Mouse (Mus musculus): ENCODE measurements at regions not wholly inside any gene's neighbourhood (a gene's known extent, or its start where the extent isn't known, plus 50 kb on each side); places are given as distances from the start of the nearest gene placed in this dataset.
A peak's percentile ranks its signal among the peaks of the same experiment; 100 is the strongest.

- no peak for DNase-seq
Observed at GRCm38 (mm10) chr14:105950924-105951323, 54.3 kb upstream of the Spry2 start.

DNA sequence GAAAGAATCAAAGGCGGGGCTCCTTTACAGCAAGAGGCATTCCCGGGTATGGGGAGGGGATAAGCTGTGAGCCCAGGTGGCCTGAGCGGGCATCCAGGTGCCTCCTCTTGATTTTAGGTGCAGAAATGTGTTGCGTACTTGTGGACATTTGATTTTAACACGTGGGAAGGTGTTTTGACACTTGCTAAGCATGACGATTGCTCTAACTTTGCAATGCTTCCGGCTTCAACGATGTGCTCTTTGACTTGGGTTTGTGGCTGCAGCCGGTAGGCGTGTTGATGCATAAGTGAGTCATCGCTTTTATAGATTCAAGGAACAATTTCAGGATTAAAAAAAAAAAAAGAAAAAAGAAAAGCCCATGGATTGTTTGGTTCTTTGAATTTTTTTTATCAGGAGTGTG is 58.5 kb upstream of the Spry2 start:
- DNase-seq: no peak

DNA sequence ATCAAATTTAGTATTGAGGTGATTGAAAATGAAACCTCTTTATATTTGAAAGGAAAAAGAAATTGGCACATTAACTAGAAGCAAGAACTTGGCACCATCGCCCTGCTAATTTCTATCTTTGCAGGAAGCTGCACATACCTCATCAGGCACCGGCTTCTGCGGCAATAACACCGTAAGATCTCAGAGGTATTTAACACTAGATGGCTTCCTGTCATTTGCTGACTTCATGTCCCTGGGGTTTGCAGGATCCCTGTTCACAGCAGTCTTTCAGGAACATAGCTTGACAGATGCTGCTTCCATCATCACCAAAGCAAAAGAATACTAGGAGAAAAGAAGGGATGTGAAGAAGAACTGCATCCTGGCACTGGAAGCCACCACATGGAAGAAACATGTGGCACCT is 60.2 kb upstream of the Spry2 start:
- no peak for DNase-seq

- no peak for DNase-seq
Observed at GRCm38 (mm10) chr14:105958005-105958404, 61.4 kb upstream of the Spry2 start.

DNA sequence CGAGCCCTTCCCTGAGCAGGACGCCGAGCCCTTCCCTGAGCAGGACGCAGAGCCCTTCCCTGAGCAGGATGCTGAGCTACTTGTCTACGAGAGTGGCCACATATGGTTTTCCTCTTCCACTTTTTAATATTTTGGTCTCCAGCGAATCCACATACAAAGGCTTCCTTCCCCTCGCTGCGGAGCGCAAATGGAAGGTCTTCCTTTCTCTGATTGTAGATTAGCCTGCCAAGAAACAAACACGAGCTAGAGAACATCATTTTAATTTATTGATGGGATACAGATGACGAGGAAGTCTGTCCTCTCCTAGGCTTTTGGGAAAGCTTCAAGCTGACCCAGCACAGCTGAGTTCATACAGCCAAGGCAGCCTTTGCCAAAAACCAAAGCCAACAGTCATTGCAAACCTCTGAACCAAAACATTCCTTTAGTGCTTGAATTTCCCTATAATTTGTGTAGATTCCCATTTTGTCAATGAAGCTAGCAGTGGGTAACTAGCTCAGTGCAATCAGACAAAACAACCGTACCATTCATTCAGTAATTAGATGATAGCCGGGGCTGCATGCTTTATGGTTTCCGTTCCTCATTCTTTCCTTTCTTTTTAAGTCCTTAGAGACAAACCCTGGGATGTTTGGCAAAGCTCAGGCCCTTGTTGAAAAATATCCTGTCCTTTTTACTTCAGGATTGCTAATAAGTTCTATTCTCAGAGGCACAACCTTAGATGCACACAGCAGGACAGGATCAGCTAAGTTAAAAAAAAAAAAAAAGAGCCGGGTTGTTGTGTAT is 83.1 kb upstream of the Spry2 start:
- DNase-seq: peak; percentile 26

- no peak for DNase-seq
Observed at GRCm38 (mm10) chr14:105980324-105980680, 83.7 kb upstream of the Spry2 start.

DNA sequence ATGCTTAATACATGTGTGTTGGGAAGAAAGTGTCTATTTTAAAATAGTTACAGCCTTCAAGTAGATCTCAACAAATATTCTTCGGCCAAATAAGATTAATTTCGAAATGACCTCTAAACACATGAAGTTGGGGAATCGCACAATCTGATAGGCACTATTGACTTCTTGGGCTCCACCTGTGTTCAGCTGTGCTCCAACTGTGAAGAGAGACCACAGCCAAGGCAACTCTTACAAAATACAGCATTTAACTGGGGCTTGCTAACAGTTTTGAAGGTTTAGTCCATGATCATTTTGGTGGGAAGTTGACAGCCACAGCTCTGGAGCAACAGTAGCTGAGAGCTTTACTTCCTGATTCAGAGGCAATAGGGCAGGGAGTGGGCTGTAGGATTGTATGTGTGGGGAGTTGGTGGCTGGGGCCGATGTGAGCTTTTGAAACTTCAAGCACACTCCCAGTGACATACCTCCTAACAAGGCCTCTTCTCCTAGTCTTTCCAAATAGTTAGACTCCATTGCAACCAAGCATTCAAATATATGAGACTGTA is 90.8 kb upstream of the Spry2 start:
- no peak for DNase-seq

GRCm38 (mm10) chr14:105988738-105989137 is 92.1 kb upstream of the Spry2 start:
- DNase-seq: no peak

DNA sequence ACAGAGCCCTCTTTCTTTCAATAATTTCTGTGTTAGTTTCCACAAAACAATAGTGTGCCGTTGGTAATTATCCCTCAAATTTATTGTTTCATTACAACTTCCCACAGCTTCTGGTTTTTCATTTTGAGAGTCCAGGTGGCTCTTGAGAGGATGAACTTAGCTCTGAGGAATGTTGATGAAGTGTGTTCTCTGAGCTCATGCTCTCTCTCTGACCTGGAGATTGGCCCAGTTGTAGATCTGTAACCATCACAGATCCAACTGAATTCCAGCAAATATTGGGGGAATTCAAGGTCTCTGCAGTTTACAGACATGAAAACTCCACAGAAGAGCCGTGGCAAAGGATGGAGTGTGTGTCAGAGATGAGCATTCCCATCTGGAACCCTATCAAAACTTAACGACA is 96.5 kb upstream of the Spry2 start:
- peak; percentile 13 for DNase-seq

GRCm38 (mm10) chr14:105999801-106000200 is 103.2 kb upstream of the Spry2 start:
- DNase-seq: no peak

- no peak for DNase-seq
Observed at GRCm38 (mm10) chr14:106007769-106008168, 98.2 kb upstream of the Trim52 start.

DNA sequence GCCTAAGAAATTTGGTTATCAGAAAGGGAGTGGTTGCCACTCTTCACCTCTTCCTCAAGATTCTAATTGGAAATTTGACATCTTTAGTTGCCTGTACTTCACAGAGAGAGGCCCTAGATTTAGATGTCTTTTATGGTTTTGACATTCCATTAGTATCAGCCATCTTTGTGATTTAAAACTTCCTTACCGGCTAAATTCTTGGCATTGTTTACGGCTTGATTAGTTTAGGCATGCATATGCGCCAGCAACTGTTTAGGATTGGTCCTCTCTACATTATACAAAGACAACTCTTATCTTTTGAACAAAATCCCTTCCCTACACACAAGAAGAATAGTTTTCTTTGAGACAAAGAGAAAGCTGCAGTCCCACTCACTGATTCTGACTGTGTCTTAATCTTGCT is 97.0 kb upstream of the Trim52 start:
- DNase-seq: no peak

GRCm38 (mm10) chr14:106010961-106011360 is 95.0 kb upstream of the Trim52 start:
- peak; percentile 13 for DNase-seq

DNA sequence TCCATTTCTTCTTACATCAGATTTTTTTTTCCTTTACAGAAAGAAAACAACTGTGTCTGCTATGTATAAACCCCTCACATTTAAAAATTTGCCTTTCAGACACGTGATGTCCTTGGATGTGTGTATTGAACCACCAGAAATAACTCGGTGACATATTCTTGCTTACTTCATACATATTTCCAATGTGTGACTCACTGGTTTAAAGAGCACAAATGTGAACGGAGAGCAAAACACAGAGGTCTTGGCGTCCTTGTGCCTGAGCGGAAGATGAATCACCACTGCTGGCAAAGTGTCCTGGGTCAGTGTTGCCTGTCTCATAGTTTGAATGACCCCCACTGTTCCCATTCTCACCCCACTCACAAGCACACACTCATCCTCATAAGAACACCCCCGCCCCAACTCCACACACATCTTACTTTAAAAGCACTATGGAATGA is 94.0 kb upstream of the Trim52 start:
- peak; percentile 49 for DNase-seq

DNA sequence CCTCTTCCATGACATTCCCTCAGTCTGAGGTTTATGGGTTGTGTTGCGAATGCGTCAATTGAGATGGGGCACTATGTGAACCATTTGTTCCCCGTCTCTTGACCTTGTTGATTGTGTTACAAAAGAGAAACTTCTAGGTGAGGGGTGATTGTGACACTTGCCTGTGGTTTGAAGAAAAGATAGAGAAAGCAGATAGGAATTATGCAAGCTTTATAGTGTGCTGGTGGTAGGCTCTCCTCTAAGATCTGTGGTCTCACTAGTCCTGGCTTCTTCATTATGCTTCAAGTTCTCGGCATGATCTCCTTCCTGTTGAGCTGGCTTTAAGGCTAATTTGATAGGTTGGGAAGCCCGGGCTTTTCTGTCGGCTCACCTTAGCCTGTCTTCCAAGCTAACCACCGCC is 83.2 kb upstream of the Trim52 start:
- DNase-seq: no peak

- DNase-seq: no peak
Observed at GRCm38 (mm10) chr14:106026815-106027214, 79.2 kb upstream of the Trim52 start.

DNA sequence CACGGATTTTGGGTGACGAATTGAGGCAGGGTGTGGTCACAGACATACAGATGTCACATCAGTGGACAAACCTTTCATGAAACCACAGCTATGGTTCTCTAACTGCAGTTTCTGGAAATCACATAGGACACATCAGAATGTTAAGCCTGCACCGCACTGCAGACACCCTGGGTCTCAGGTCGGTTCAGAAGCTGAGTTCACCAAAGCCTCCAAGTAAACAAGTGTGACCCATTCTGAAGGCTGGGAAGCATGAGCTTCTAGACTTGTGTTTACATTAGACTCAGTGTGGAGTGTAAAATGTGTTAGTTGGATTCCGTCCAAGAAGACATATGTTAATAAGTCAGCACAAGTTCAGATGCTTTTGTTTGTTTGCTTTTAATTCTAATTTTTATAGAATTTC is 78.3 kb upstream of the Trim52 start:
- no peak for DNase-seq

GRCm38 (mm10) chr14:106031094-106031493 is 74.9 kb upstream of the Trim52 start:
- no peak for DNase-seq

- DNase-seq: no peak
Observed at GRCm38 (mm10) chr14:106033793-106034192, 72.2 kb upstream of the Trim52 start.

DNA sequence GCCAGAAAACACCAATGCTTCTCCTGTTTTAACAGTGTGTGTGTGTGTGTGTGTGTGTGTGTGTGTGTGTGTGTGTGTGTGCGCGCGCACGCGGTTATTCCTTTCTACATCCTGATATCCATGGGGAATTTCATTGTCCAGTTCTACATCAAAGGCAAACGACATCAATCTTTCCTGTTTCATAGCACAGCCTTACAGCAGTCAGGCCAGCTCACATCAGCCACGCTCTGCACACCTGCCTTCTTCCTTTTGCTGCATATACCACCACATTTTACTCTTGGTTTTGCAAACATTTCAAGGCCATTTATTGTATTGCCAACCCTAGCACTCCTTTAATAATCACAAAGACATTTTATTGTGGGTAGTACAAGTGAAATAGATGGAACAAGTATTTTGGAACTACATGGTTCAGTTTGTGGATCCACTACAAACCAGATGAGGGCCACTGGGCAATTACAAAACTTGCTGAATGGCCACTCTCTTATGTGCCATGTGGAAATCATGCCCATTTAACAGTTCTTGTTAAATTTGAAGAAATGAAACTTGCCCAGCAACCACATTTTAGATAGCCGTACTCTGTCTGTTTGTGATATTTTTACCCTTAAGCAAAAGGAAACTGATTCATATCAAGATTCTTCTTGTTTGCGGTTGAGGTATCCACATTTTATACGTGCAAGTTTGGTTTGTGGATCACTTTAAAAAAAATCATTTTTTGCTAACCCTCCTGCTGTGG is 70.9 kb upstream of the Trim52 start:
- DNase-seq: no peak

DNA sequence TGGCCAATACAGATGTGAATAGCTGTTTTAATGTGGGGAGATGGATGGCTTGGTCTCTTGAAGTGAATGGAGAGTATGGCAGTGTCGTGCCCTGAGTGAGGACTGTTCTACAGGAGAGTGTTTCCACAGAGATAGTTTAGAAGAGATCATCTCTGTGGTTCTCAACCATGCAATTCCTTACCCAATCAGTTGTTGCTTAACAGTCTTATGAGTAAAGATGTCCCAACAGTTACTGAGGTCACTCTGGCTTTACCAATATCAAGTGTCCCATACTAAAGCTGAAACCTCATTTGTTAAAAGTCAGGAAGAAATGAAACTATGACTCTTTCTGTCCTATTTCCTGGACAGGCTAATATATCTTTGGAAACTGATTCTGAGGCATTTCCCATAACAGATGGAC is 61.7 kb upstream of the Trim52 start:
- no peak for DNase-seq

- DNase-seq: no peak
Observed at GRCm38 (mm10) chr14:106050231-106050630, 55.8 kb upstream of the Trim52 start.

- DNase-seq: no peak
Observed at GRCm38 (mm10) chr14:106052585-106053551, 53.1 kb upstream of the Trim52 start.
